In genomic region chr14:73902085-73902713, GRCm38 (mm10) we compare ENCODE assay signal across 26 mouse cellular contexts.
A peak's percentile ranks its signal among the peaks of the same experiment; 100 is the strongest.
DNase-seq lines count a peak whose midpoint lies in the region; ATAC-seq and TF ChIP-seq lines count a peak whose summit lies in the region.
"Had no signal": no experiment of that assay in that cellular context is flagged by ENCODE, and none has a peak within 500 bp of the region (broad histone marks: within the 10 kb centered on the region; RNA-seq: fewer than 3 reads in every experiment).

No protein-coding gene starts in this region.

- no peak for TF ChIP-seq POLR2A in lung, adult 2 months (IDR thresholded peaks at IDR 0.05; ENCODE audit: borderline replicate concordance, extremely low read depth, low read depth, low read length)
- TF ChIP-seq POLR2A in CH12.LX (IDR thresholded peaks at IDR 0.05; ENCODE audit: low read depth, low read length), result no peak
- TF ChIP-seq POLR2A in embryonic fibroblast, embryonic 13.5 days (IDR thresholded peaks at IDR 0.05; ENCODE audit: low read depth, low read length), result no peak

- TF ChIP-seq RAD21 in CH12.LX (IDR thresholded peaks at IDR 0.05; ENCODE audit: low read depth, low read length), result peak; percentile 8

- peak; percentile 34; the same call in 1 of the 2 replicates for ATAC-seq in lung, embryonic 16.5 days (ENCODE audit: low read depth)
- no peak for ATAC-seq in hindbrain, embryonic 11.5 days (ENCODE audit: low FRiP score)
- ATAC-seq: activated CD4-positive, CD25-positive, alpha-beta regulatory T cell, adult 4 months; CD4-positive, CD25-positive, alpha-beta regulatory T cell, adult 4 months; forebrain, embryonic 13.5 days; forebrain, embryonic 15.5 days; forebrain, postnatal 0 days; Patski had no signal

- H3K27ac ChIP-seq in lung, embryonic 16.5 days (ENCODE audit: low read length), result no peak overlapping the region
- peak overlapping the region; percentile 42; the same call in 1 of the 2 replicates for H3K27ac ChIP-seq in CH12.LX (ENCODE audit: insufficient read depth, low read depth)
- H3K27ac ChIP-seq in embryonic fibroblast, embryonic 13.5 days (ENCODE audit: insufficient read depth, low read length), result peak overlapping the region; percentile 68; the same call in 1 of the 2 replicates
- H3K27ac ChIP-seq in hindbrain, embryonic 11.5 days (ENCODE audit: low read depth, low read length), result no peak overlapping the region
- H3K27ac ChIP-seq: embryonic facial prominence, embryonic 13.5 days; embryonic facial prominence, embryonic 15.5 days; forebrain, embryonic 13.5 days; forebrain, embryonic 15.5 days had no signal

- no peak for DNase-seq in lung, adult 2 months
- DNase-seq in 3T3-L1 (ENCODE audit: low read depth, low spot score) (peak; percentile 33), CH12.LX (ENCODE audit: extremely low read depth) (peak; percentile 56)
- DNase-seq in hindbrain, embryonic 11.5 days (ENCODE audit: low spot score), result no peak
- DNase-seq in heart, postnatal 10 days, result no peak
- DNase-seq: adrenal gland, adult 8-10 months; adrenal gland, postnatal 14 days; adrenal gland, postnatal 36 days; B cell, adult 2 months; cerebellum, adult 11 months; cerebellum, adult 18-20 months; cerebellum, adult 8-10 months; cerebellum, adult 9-11 months; cerebellum, postnatal 14 days; cerebellum, postnatal 36 days; embryo, embryonic 11 days; forebrain, postnatal 0 days had no signal

- no peak overlapping the region for H3K4me2 ChIP-seq in lung, embryonic 16.5 days (ENCODE audit: low read depth, low read length)
- peak overlapping the region; percentile 61 for H3K4me2 ChIP-seq in CH12.LX (ENCODE audit: insufficient read depth, low read depth, poor library complexity, severe bottlenecking)
- no peak overlapping the region for H3K4me2 ChIP-seq in hindbrain, embryonic 11.5 days (replicated peaks; ENCODE audit: low read depth, low read length)
- H3K4me2 ChIP-seq: embryonic facial prominence, embryonic 13.5 days; embryonic facial prominence, embryonic 15.5 days; forebrain, embryonic 13.5 days; forebrain, embryonic 15.5 days had no signal

- no peak overlapping the region for H3K4me3 ChIP-seq in lung, embryonic 16.5 days (ENCODE audit: low read length)
- H3K4me3 ChIP-seq in lung, adult 2 months (replicated peaks; ENCODE audit: extremely low read depth, low read depth, low read length), result no peak overlapping the region
- no peak overlapping the region for H3K4me3 ChIP-seq in CH12.LX (replicated peaks in 1 of 3; ENCODE audit: low read depth in 2 of 3, low read length in 2 of 3, poor library complexity in 1 of 3)
- H3K4me3 ChIP-seq in embryonic fibroblast, embryonic 13.5 days (ENCODE audit: insufficient read depth, low read length), result no peak overlapping the region
- no peak overlapping the region for H3K4me3 ChIP-seq in hindbrain, embryonic 11.5 days (ENCODE audit: low read depth, low read length)
- H3K4me3 ChIP-seq: embryonic facial prominence, embryonic 13.5 days; embryonic facial prominence, embryonic 15.5 days; forebrain, embryonic 13.5 days; forebrain, embryonic 15.5 days had no signal

- peak; percentile 97 for TF ChIP-seq EP300 in CH12.LX (IDR thresholded peaks at IDR 0.05; ENCODE audit: low read length)

- H3K4me1 ChIP-seq in lung, embryonic 16.5 days (replicated peaks; ENCODE audit: control insufficient read depth, insufficient read depth, low read length), result no peaks in the 10 kb centered on the region
- H3K4me1 ChIP-seq in lung, adult 2 months (ENCODE audit: control insufficient read depth, insufficient read depth, low read length), result no peaks in the 10 kb centered on the region
- H3K4me1 ChIP-seq in CH12.LX (ENCODE audit: control insufficient read depth in 1 of 2, insufficient read depth in 2 of 2), result peaks cover 5 to 41% of the 10 kb centered on the region in 2 experiments
- H3K4me1 ChIP-seq in embryonic fibroblast, embryonic 13.5 days (ENCODE audit: control insufficient read depth, insufficient read depth, low read length), result no peaks in the 10 kb centered on the region
- no peaks in the 10 kb centered on the region for H3K4me1 ChIP-seq in hindbrain, embryonic 11.5 days (replicated peaks; ENCODE audit: control insufficient read depth, insufficient read depth, low read length)
- H3K4me1 ChIP-seq: embryonic facial prominence, embryonic 13.5 days; embryonic facial prominence, embryonic 15.5 days; forebrain, embryonic 13.5 days; forebrain, embryonic 15.5 days had no signal

- in situ Hi-C loops in CH12.LX (cut with MboI; ENCODE audit: low pct_ligation_motif_present, low pct_unique_long_range_greater_than_20kb, low sequenced_read_pairs), result no loop called here

- dilution Hi-C loops in CH12.LX (cut with MboI; ENCODE audit: extremely low pct_ligation_motif_present, extremely low pct_unique_long_range_greater_than_20kb, low sequenced_read_pairs), result no loop called here

- no peak for TF ChIP-seq CTCF in lung, adult 2 months (IDR thresholded peaks at IDR 0.05; ENCODE audit: insufficient read depth, low read length)
- peak in 1 of 2 experiments; percentile 8; a peak in 1 of 4 replicates for TF ChIP-seq CTCF in CH12.LX (conservative IDR thresholded peaks at IDR 0.05 in 1 of 2, IDR thresholded peaks at IDR 0.05 in 1 of 2; ENCODE audit: low read depth in 2 of 2, low read length in 2 of 2)
- TF ChIP-seq CTCF in embryonic fibroblast, embryonic 13.5 days (IDR thresholded peaks at IDR 0.05; ENCODE audit: borderline replicate concordance, insufficient read depth, low read length), result no peak

- intact Hi-C loops in heart, postnatal 10 days (cut with DNase I), result no loop called here

- no peaks in the 10 kb centered on the region for H3K27me3 ChIP-seq in lung, embryonic 16.5 days (ENCODE audit: control insufficient read depth, insufficient read depth, low read depth, low read length)
- H3K27me3 ChIP-seq in CH12.LX (replicated peaks), result no peaks in the 10 kb centered on the region
- H3K27me3 ChIP-seq in hindbrain, embryonic 11.5 days (ENCODE audit: control insufficient read depth, insufficient read depth, low read length), result no peaks in the 10 kb centered on the region
- H3K27me3 ChIP-seq: embryonic facial prominence, embryonic 13.5 days; embryonic facial prominence, embryonic 15.5 days; forebrain, embryonic 13.5 days; forebrain, embryonic 15.5 days had no signal

- no peaks in the 10 kb centered on the region for H3K36me3 ChIP-seq in lung, embryonic 16.5 days (ENCODE audit: control insufficient read depth, insufficient read depth, low read length)
- H3K36me3 ChIP-seq in CH12.LX (replicated peaks in 1 of 2; ENCODE audit: control insufficient read depth in 1 of 2, insufficient read depth in 1 of 2, low read length in 1 of 2), result no peaks in the 10 kb centered on the region
- no peaks in the 10 kb centered on the region for H3K36me3 ChIP-seq in hindbrain, embryonic 11.5 days (ENCODE audit: control insufficient read depth, insufficient read depth, low read length)
- H3K36me3 ChIP-seq: embryonic facial prominence, embryonic 13.5 days; embryonic facial prominence, embryonic 15.5 days; forebrain, embryonic 15.5 days had no signal

- 69% methylated on average over 6 of the region's 6 CpGs for WGBS in lung, embryonic 16.5 days
- 66% methylated on average over 6 of the region's 6 CpGs for WGBS in lung, adult 2 months
- 95% methylated on average over 6 of the region's 6 CpGs for WGBS in hindbrain, embryonic 11.5 days

- H3K79me2 ChIP-seq in CH12.LX (replicated peaks; ENCODE audit: control insufficient read depth, extremely low read depth, insufficient read depth, poor library complexity, severe bottlenecking), result no peaks in the 10 kb centered on the region

- H3K9ac ChIP-seq in lung, embryonic 16.5 days (ENCODE audit: low read length), result no peak overlapping the region
- H3K9ac ChIP-seq in CH12.LX (ENCODE audit: insufficient read depth, low read depth), result no peak overlapping the region
- no peak overlapping the region for H3K9ac ChIP-seq in hindbrain, embryonic 11.5 days (ENCODE audit: low read depth, low read length)
- H3K9ac ChIP-seq: embryonic facial prominence, embryonic 13.5 days; embryonic facial prominence, embryonic 15.5 days; forebrain, embryonic 13.5 days; forebrain, embryonic 15.5 days; forebrain, postnatal 0 days had no signal

- no peaks in the 10 kb centered on the region for H3K9me3 ChIP-seq in lung, embryonic 16.5 days (ENCODE audit: control insufficient read depth, low read length)
- no peaks in the 10 kb centered on the region for H3K9me3 ChIP-seq in CH12.LX (replicated peaks; ENCODE audit: low read length)
- no peaks in the 10 kb centered on the region for H3K9me3 ChIP-seq in hindbrain, embryonic 11.5 days (ENCODE audit: control insufficient read depth, low read length)
- H3K9me3 ChIP-seq: embryonic facial prominence, embryonic 13.5 days; embryonic facial prominence, embryonic 15.5 days; forebrain, embryonic 13.5 days; forebrain, embryonic 15.5 days had no signal

TF ChIP-seq in CH12.LX, 34 proteins besides CTCF, POLR2A, EP300 and RAD21 (continues in another document):
- peak; percentile 93 for TF ChIP-seq ETS1 (conservative IDR thresholded peaks at IDR 0.05; ENCODE audit: low read depth, low read length)
- peak; percentile 17 for TF ChIP-seq SMC3 (IDR thresholded peaks at IDR 0.05; ENCODE audit: low read depth, low read length)
- TF ChIP-seq POLR2AphosphoS2 (IDR thresholded peaks at IDR 0.05; ENCODE audit: low read depth, low read length), result no peak
- TF ChIP-seq CHD2 (IDR thresholded peaks at IDR 0.05; ENCODE audit: low read length), result peak; percentile 76
- TF ChIP-seq RCOR1 (conservative IDR thresholded peaks at IDR 0.05; ENCODE audit: low read depth, low read length), result peak; percentile 92
- TF ChIP-seq NRF1 (IDR thresholded peaks at IDR 0.05; ENCODE audit: low read depth, low read length), result no peak
- TF ChIP-seq TBP (conservative IDR thresholded peaks at IDR 0.05; ENCODE audit: low read depth, low read length), result no peak
- TF ChIP-seq ZNF384 (IDR thresholded peaks at IDR 0.05; ENCODE audit: low read depth, low read length), result peak; percentile 47; the same call in 1 of the 2 replicates
- TF ChIP-seq MAX (IDR thresholded peaks at IDR 0.05; ENCODE audit: low read length), result peak; percentile 25; the same call in 1 of the 2 replicates
- peak; percentile 94 for TF ChIP-seq JUND (conservative IDR thresholded peaks at IDR 0.05; ENCODE audit: low read depth, low read length)
- no peak for TF ChIP-seq USF1 (IDR thresholded peaks at IDR 0.05; ENCODE audit: low read depth, low read length)
- TF ChIP-seq USF2 (conservative IDR thresholded peaks at IDR 0.05; ENCODE audit: low read depth, low read length), result no peak
- TF ChIP-seq E2F4 (IDR thresholded peaks at IDR 0.05; ENCODE audit: insufficient replicate concordance, low read depth, low read length), result no peak
- no peak for TF ChIP-seq UBTF (IDR thresholded peaks at IDR 0.05; ENCODE audit: low read depth, low read length)
- TF ChIP-seq ZC3H11A (IDR thresholded peaks at IDR 0.05; ENCODE audit: low read depth, low read length), result no peak; the same call in 1 of the 2 replicates
- TF ChIP-seq MAZ (IDR thresholded peaks at IDR 0.05; ENCODE audit: low read depth, low read length), result peak; percentile 88
- TF ChIP-seq JUN (IDR thresholded peaks at IDR 0.05; ENCODE audit: insufficient read depth, low read depth, low read length), result peak; percentile 92
- peak; percentile 30; the same call in 1 of the 2 replicates for TF ChIP-seq HCFC1 (IDR thresholded peaks at IDR 0.05; ENCODE audit: low read depth, low read length)
- TF ChIP-seq ELF1 (IDR thresholded peaks at IDR 0.05; ENCODE audit: low read depth, low read length), result no peak

Comparison
In these comparisons a context has a peak if more than half of its experiments do, and no peak if none do; other contexts are left out.
1. H3K27ac ChIP-seq: peak in CH12.LX (single experiment) and embryonic fibroblast, embryonic 13.5 days (single experiment); none in lung, embryonic 16.5 days (single experiment) and hindbrain, embryonic 11.5 days (single experiment).
2. DNase-seq: peak in 3T3-L1 (single experiment) and CH12.LX (single experiment); none in lung, adult 2 months (single experiment), hindbrain, embryonic 11.5 days (single experiment) and heart, postnatal 10 days (0 of 2).